Mouse (Mus musculus): ENCODE data around the gene Cox4i2. TPM values are rescaled to one million over a fixed set of nuclear protein-coding genes. Genes with fewer than 3 reads are reported as not detected.

Gene Cox4i2
- total RNA-seq (2021): 1 to 10 TPM; 3.0 to 4.0 TPM
- long read RNA-seq, experiment 1, partial matches to known transcripts: 0 of 4 reads
- long read RNA-seq, experiment 1, other reads (novel, unspliced or antisense): 0 of 4 reads
- long read RNA-seq, experiment 2, partial matches to known transcripts: 1 of 1 reads
- long read RNA-seq, experiment 2, other reads (novel, unspliced or antisense): 0 of 1 reads

- peak in 1 of 2 experiments; percentile 34 for DNase-seq
Observed at GRCm38 (mm10) chr2:152753944-152754711, at the start of gene Cox4i2. Cox4i2 (plus strand) TSS chr2:152754173.

- no peak for DNase-seq
Observed at GRCm38 (mm10) chr2:152704256-152704605, 49.7 kb upstream of the Cox4i2 start.

- no peak for DNase-seq
Observed at GRCm38 (mm10) chr2:152704811-152705370, 49.1 kb upstream of the Cox4i2 start.

- DNase-seq: peak; percentile 71 to 82
Observed at GRCm38 (mm10) chr2:152705993-152706571, 47.9 kb upstream of the Cox4i2 start.

GRCm38 (mm10) chr2:152707186-152707585, 46.8 kb upstream of the Cox4i2 start:
- no peak for DNase-seq

- DNase-seq: peak; percentile 96 to 97
Observed at GRCm38 (mm10) chr2:152707627-152708026, 46.3 kb upstream of the Cox4i2 start.

GRCm38 (mm10) chr2:152709066-152709465, 44.9 kb upstream of the Cox4i2 start:
- DNase-seq: no peak

GRCm38 (mm10) chr2:152716241-152716772, 37.7 kb upstream of the Cox4i2 start:
- DNase-seq: no peak

GRCm38 (mm10) chr2:152717652-152718051, 36.3 kb upstream of the Cox4i2 start:
- DNase-seq: no peak

- no peak for DNase-seq
Observed at GRCm38 (mm10) chr2:152718076-152718475, 35.9 kb upstream of the Cox4i2 start.

GRCm38 (mm10) chr2:152723651-152724331, 30.2 kb upstream of the Cox4i2 start:
- DNase-seq: peak; percentile 57 to 70

GRCm38 (mm10) chr2:152724332-152724723, 29.6 kb upstream of the Cox4i2 start:
- no peak for DNase-seq

- no peak for DNase-seq
Observed at GRCm38 (mm10) chr2:152725178-152725750, 28.7 kb upstream of the Cox4i2 start.

- DNase-seq: no peak
Observed at GRCm38 (mm10) chr2:152726213-152726612, 27.8 kb upstream of the Cox4i2 start.

GRCm38 (mm10) chr2:152726751-152727335, 27.1 kb upstream of the Cox4i2 start:
- peak in 1 of 2 experiments; percentile 26 for DNase-seq

- peak; percentile 28 to 63 for DNase-seq
Observed at GRCm38 (mm10) chr2:152727795-152728510, 26.0 kb upstream of the Cox4i2 start.

GRCm38 (mm10) chr2:152728594-152728993, 25.4 kb upstream of the Cox4i2 start:
- DNase-seq: no peak

GRCm38 (mm10) chr2:152729013-152729635, 24.8 kb upstream of the Cox4i2 start:
- DNase-seq: no peak

- DNase-seq: peak; percentile 75 to 79
Observed at GRCm38 (mm10) chr2:152729636-152730020, 24.3 kb upstream of the Cox4i2 start.

GRCm38 (mm10) chr2:152733201-152733600, 20.8 kb upstream of the Cox4i2 start:
- DNase-seq: no peak
